ENCODE assay signal across 9 mouse cellular contexts in the genomic region with DNA sequence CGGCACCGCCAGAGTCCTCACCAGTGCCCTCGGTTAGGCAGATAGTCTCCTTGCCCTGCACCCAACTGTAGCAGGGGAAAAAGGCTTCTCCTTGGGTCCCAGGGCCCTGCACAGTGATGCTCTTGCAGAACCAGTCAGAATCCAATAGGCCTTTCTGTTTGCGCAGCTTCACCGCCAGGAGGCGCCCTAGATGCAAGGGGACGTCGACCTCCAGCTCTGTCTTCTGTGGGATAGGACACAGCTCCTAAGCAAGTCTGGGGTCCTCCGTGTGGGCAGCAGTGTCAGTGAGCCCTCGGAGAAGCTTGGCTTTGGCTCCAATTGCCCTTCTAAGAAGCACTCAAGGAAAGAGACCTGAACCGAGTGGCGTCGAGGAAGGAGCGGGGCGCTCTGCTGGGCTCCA. TPM values are rescaled to one million over a fixed set of nuclear protein-coding genes. Genes with fewer than 3 reads are reported as not detected.
A peak's percentile ranks its signal among the peaks of the same experiment; 100 is the strongest.
DNase-seq lines count a peak whose midpoint lies in the region; ATAC-seq and TF ChIP-seq lines count a peak whose summit lies in the region.
"Had no signal": no experiment of that assay in that cellular context is flagged by ENCODE, and none has a peak within 500 bp of the region (broad histone marks: within the 10 kb centered on the region; RNA-seq: fewer than 3 reads in every experiment).

No protein-coding gene starts in this region.

- ATAC-seq in forebrain, embryonic 14.5 days = no peak
- ATAC-seq in intestine, postnatal 0 days = no peak
- ATAC-seq in liver, postnatal 0 days = no peak
- ATAC-seq in neural tube, embryonic 13.5 days (ENCODE audit: low read depth) = no peak

- no peak for TF ChIP-seq EP300 in liver, postnatal 0 days (IDR thresholded peaks at IDR 0.05; ENCODE audit: low read depth)

- DNase-seq in layer of hippocampus, adult 11-12 months (ENCODE audit: low spot score) = peak; percentile 43
- no peak for DNase-seq in layer of hippocampus, adult 8-10 months (ENCODE audit: low spot score in 2 of 2)
- peak; percentile 83 for DNase-seq in adrenal gland, postnatal 14 days
- DNase-seq in forebrain, embryonic 14.5 days (ENCODE audit: low spot score) = peak; percentile 53
- DNase-seq in liver, postnatal 0 days = peak; percentile 73
- peak; percentile 65 for DNase-seq in urinary bladder, postnatal 25 days (ENCODE audit: low spot score)

- no peaks in the 10 kb centered on the region for H3K4me1 ChIP-seq in forebrain, embryonic 14.5 days (ENCODE audit: control insufficient read depth, insufficient read depth, low read length)
- no peaks in the 10 kb centered on the region for H3K4me1 ChIP-seq in intestine, postnatal 0 days (replicated peaks; ENCODE audit: control insufficient read depth, insufficient read depth, low read length)
- H3K4me1 ChIP-seq in liver, postnatal 0 days (ENCODE audit: insufficient read depth) = no peaks in the 10 kb centered on the region
- H3K4me1 ChIP-seq in neural tube, embryonic 13.5 days (replicated peaks) = peaks cover 9% of the 10 kb centered on the region; the same call in 1 of the 2 replicates

- no peaks in the 10 kb centered on the region for H3K36me3 ChIP-seq in forebrain, embryonic 14.5 days (ENCODE audit: control insufficient read depth, insufficient read depth, low read length)
- H3K36me3 ChIP-seq in intestine, postnatal 0 days (ENCODE audit: control insufficient read depth, insufficient read depth) = no peaks in the 10 kb centered on the region
- H3K36me3 ChIP-seq in liver, postnatal 0 days (replicated peaks; ENCODE audit: insufficient read depth, low read length) = no peaks in the 10 kb centered on the region
- H3K36me3 ChIP-seq in neural tube, embryonic 13.5 days = no peaks in the 10 kb centered on the region

- peaks cover 25% of the 10 kb centered on the region for H3K27me3 ChIP-seq in forebrain, embryonic 14.5 days (replicated peaks; ENCODE audit: control insufficient read depth, insufficient read depth, low read length)
- H3K27me3 ChIP-seq in intestine, postnatal 0 days (replicated peaks; ENCODE audit: control insufficient read depth, insufficient read depth, low read length) = peaks cover 26% of the 10 kb centered on the region
- peaks cover 39% of the 10 kb centered on the region for H3K27me3 ChIP-seq in liver, postnatal 0 days (ENCODE audit: insufficient read depth, low read length)
- peaks cover 54% of the 10 kb centered on the region for H3K27me3 ChIP-seq in neural tube, embryonic 13.5 days

- H3K4me3 ChIP-seq in forebrain, embryonic 14.5 days (ENCODE audit: low read depth, low read length) = no peak overlapping the region
- no peak overlapping the region for H3K4me3 ChIP-seq in intestine, postnatal 0 days (ENCODE audit: low read depth, low read length)
- H3K4me3 ChIP-seq in liver, postnatal 0 days (ENCODE audit: low read depth, low read length) = no peak overlapping the region
- H3K4me3 ChIP-seq in neural tube, embryonic 13.5 days = no peak overlapping the region

- peak; percentile 87 for TF ChIP-seq CTCF in intestine, postnatal 0 days (IDR thresholded peaks at IDR 0.05; ENCODE audit: low read depth)
- peak; percentile 88 for TF ChIP-seq CTCF in liver, postnatal 0 days (IDR thresholded peaks at IDR 0.05; ENCODE audit: low read depth)

- H3K9ac ChIP-seq in forebrain, embryonic 14.5 days (ENCODE audit: low read length) = no peak overlapping the region
- no peak overlapping the region for H3K9ac ChIP-seq in intestine, postnatal 0 days (ENCODE audit: low read depth, low read length)
- H3K9ac ChIP-seq in liver, postnatal 0 days (replicated peaks) = no peak overlapping the region
- H3K9ac ChIP-seq in neural tube, embryonic 13.5 days = 0 out of 2 replicates have a peak overlapping the region, but pooled peaks have one; percentile 5

- no peak overlapping the region for H3K4me2 ChIP-seq in forebrain, embryonic 14.5 days (ENCODE audit: low read length)
- peak overlapping the region; percentile 21; the same call in 1 of the 2 replicates for H3K4me2 ChIP-seq in intestine, postnatal 0 days (replicated peaks; ENCODE audit: low read depth)
- peak overlapping the region; percentile 10; the same call in 1 of the 2 replicates for H3K4me2 ChIP-seq in liver, postnatal 0 days (ENCODE audit: low read depth, low read length)
- 0 out of 2 replicates have a peak overlapping the region, but pooled peaks have one; percentile 16 for H3K4me2 ChIP-seq in neural tube, embryonic 13.5 days

- under 1% methylated on average over 15 of the region's 15 CpGs for WGBS in forebrain, embryonic 14.5 days
- 3% methylated on average over 15 of the region's 15 CpGs for WGBS in intestine, postnatal 0 days
- 4% methylated on average over 15 of the region's 15 CpGs for WGBS in liver, postnatal 0 days (ENCODE audit: insufficient replicate concordance)
- WGBS in neural tube, embryonic 13.5 days = 4% methylated on average over 15 of the region's 15 CpGs

- no peaks in the 10 kb centered on the region for H3K9me3 ChIP-seq in forebrain, embryonic 14.5 days (replicated peaks; ENCODE audit: control insufficient read depth, low read length)
- H3K9me3 ChIP-seq in intestine, postnatal 0 days (ENCODE audit: control insufficient read depth) = no peaks in the 10 kb centered on the region
- no peaks in the 10 kb centered on the region for H3K9me3 ChIP-seq in liver, postnatal 0 days (ENCODE audit: low read length)
- H3K9me3 ChIP-seq in neural tube, embryonic 13.5 days = no peaks in the 10 kb centered on the region

- H3K27ac ChIP-seq in forebrain, embryonic 14.5 days (ENCODE audit: low read depth, low read length) = no peak overlapping the region
- no peak overlapping the region for H3K27ac ChIP-seq in intestine, postnatal 0 days (ENCODE audit: low read depth, low read length)
- no peak overlapping the region for H3K27ac ChIP-seq in liver, postnatal 0 days (ENCODE audit: low read depth)
- H3K27ac ChIP-seq in neural tube, embryonic 13.5 days (replicated peaks) = no peak overlapping the region

RNA-seq across cellular contexts. Expression of gene Alox12e, which starts 0.8 kb away (rescaled TPM):
- total RNA-seq in layer of hippocampus, adult 8-10 months (2022) = under 1 TPM in 3 of 4 experiments, not detected in 1; 0.18 to 0.38 (median 0.18) TPM
- not detected in 2 replicates for total RNA-seq in adrenal gland, postnatal 14 days (2021)
- not detected in 2 replicates for polyA plus RNA-seq in forebrain, embryonic 14.5 days (2014; fragmentation: Nextera tagmentation; extraction: Ambion mirVana)
- 0.07 TPM in 1 of 2 replicates, not detected in the other for polyA plus RNA-seq in intestine, postnatal 0 days (2015; fragmentation: Nextera tagmentation; extraction: Ambion mirVana)
- polyA plus RNA-seq in liver, postnatal 0 days (2015; fragmentation: Nextera tagmentation; extraction: Ambion mirVana) = 0.08 TPM in 1 of 2 replicates, not detected in the other
- not detected in 2 replicates for polyA plus RNA-seq in neural tube, embryonic 13.5 days (2015; fragmentation: Nextera tagmentation; extraction: Ambion mirVana)
- polyA plus RNA-seq: stomach, embryonic 16.5 days had no signal

RNA-seq across cellular contexts. Expression of gene Alox15, which starts 30.2 kb away (rescaled TPM):
- total RNA-seq in layer of hippocampus, adult 8-10 months (2022) = under 1 TPM in 2 of 4 experiments, not detected in 2; 0.45 to 0.61 TPM
- total RNA-seq in adrenal gland, postnatal 14 days (2021) = 4.4 and 4.7 TPM in 2 replicates
- polyA plus RNA-seq in forebrain, embryonic 14.5 days (2014; fragmentation: Nextera tagmentation; extraction: Ambion mirVana) = not detected in 2 replicates
- polyA plus RNA-seq in intestine, postnatal 0 days (2015; fragmentation: Nextera tagmentation; extraction: Ambion mirVana) = 0.12 and 0.33 TPM in 2 replicates
- 0.49 and 0.56 TPM in 2 replicates for polyA plus RNA-seq in liver, postnatal 0 days (2015; fragmentation: Nextera tagmentation; extraction: Ambion mirVana)
- polyA plus RNA-seq in neural tube, embryonic 13.5 days (2015; fragmentation: Nextera tagmentation; extraction: Ambion mirVana) = 0.28 TPM in 1 of 2 replicates, not detected in the other

Comparison
In these comparisons a context has a peak if more than half of its experiments do, and no peak if none do; other contexts are left out.
1. DNase-seq: peak in layer of hippocampus, adult 11-12 months (single experiment), adrenal gland, postnatal 14 days (single experiment), forebrain, embryonic 14.5 days (single experiment), liver, postnatal 0 days (single experiment) and urinary bladder, postnatal 25 days (single experiment); none in layer of hippocampus, adult 8-10 months (0 of 2).